Mouse (Mus musculus): ENCODE data around the gene Ap1b1. TPM values are rescaled to one million over a fixed set of nuclear protein-coding genes. Genes with fewer than 3 reads are reported as not detected.

Ap1b1 gene
- total RNA-seq, 2 experiments from 2014 or later: 29.2 to 32.4 TPM

- intact Hi-C loops (cut with DNase I): no loop called here
- DNase-seq: no peak
Measured at GRCm38 (mm10) chr11:5025108-5025507, 38.5 kb downstream of the Ap1b1 start.

GRCm38 (mm10) chr11:5028228-5028627 is 41.6 kb downstream of the Ap1b1 start:
- DNase-seq: no peak
- intact Hi-C loops (cut with DNase I): no loop called here

- no peak for DNase-seq
- intact Hi-C loops (cut with DNase I): no loop called here
Measured at GRCm38 (mm10) chr11:5032706-5033105, 46.1 kb downstream of the Ap1b1 start.

- intact Hi-C loops (cut with DNase I): no loop called here
Measured at GRCm38 (mm10) chr11:5033136-5033535, 46.5 kb downstream of the Ap1b1 start.

GRCm38 (mm10) chr11:5035421-5035820 is 48.8 kb downstream of the Ap1b1 start:
- intact Hi-C loops (cut with DNase I): no loop called here
- DNase-seq: no peak

More at GRCm38 (mm10) chr11:5033136-5033535, 46.5 kb downstream of the Ap1b1 start:
- DNase-seq: peak in 1 of 2 experiments; percentile 36

- DNase-seq: peak in 1 of 2 experiments; percentile 59
- intact Hi-C loops (cut with DNase I): no loop called here
Measured at GRCm38 (mm10) chr11:5037146-5037854, 50.7 kb downstream of the Ap1b1 start.

- intact Hi-C loops (cut with DNase I): no loop called here
- peak in 1 of 2 experiments; percentile 3 for DNase-seq
Measured at GRCm38 (mm10) chr11:5040585-5040984, 54.0 kb downstream of the Ap1b1 start.

GRCm38 (mm10) chr11:5041144-5041780 is 54.6 kb downstream of the Ap1b1 start:
- intact Hi-C loops (cut with DNase I): no loop called here
- DNase-seq: peak in 1 of 2 experiments; percentile 3

- DNase-seq: no peak
- intact Hi-C loops (cut with DNase I): no loop called here
Measured at GRCm38 (mm10) chr11:5042645-5043381, 56.2 kb downstream of the Ap1b1 start.

GRCm38 (mm10) chr11:5046321-5046926 is 59.8 kb downstream of the Ap1b1 start:
- DNase-seq: no peak
- intact Hi-C loops (cut with DNase I): no loop called here

GRCm38 (mm10) chr11:5051629-5052028 is 65.0 kb downstream of the Ap1b1 start:
- no peak for DNase-seq
- intact Hi-C loops (cut with DNase I): no loop called here

- no peak for DNase-seq
- intact Hi-C loops (cut with DNase I): no loop called here
Measured at GRCm38 (mm10) chr11:5052200-5052854, 65.7 kb downstream of the Ap1b1 start.

GRCm38 (mm10) chr11:5054151-5054550 is 67.5 kb downstream of the Ap1b1 start:
- no peak for DNase-seq
- intact Hi-C loops (cut with DNase I): no loop called here

- no peak for DNase-seq
- intact Hi-C loops (cut with DNase I): no loop called here
Measured at GRCm38 (mm10) chr11:5054874-5055273, 68.2 kb downstream of the Ap1b1 start.

- intact Hi-C loops (cut with DNase I): no loop called here
- no peak for DNase-seq
Measured at GRCm38 (mm10) chr11:5055945-5056938, 69.6 kb downstream of the Ap1b1 start.

GRCm38 (mm10) chr11:5057064-5057463 is 70.4 kb downstream of the Ap1b1 start:
- intact Hi-C loops (cut with DNase I): no loop called here
- DNase-seq: no peak

GRCm38 (mm10) chr11:5057541-5057855 is 70.9 kb downstream of the Ap1b1 start:
- intact Hi-C loops (cut with DNase I): no loop called here
- no peak for DNase-seq

GRCm38 (mm10) chr11:5057856-5058641 is 71.4 kb downstream of the Ap1b1 start, which contains the start of gene Rasl10a:
TSS of gene Rasl10a (plus strand) at chr11:5058128.
- intact Hi-C loops (cut with DNase I): no loop called here
- DNase-seq: no peak

GRCm38 (mm10) chr11:5058783-5059182 is 72.2 kb downstream of the Ap1b1 start:
- no peak for DNase-seq
- intact Hi-C loops (cut with DNase I): no loop called here

Data from gastrocnemius, postnatal 36 days (tissue).